Mouse (Mus musculus) liver, embryonic 11.5 days (tissue): ENCODE measurements at regions not wholly inside any gene's neighbourhood (a gene's known extent, or its start where the extent isn't known, plus 50 kb on each side); places are given as distances from the start of the nearest gene placed in this dataset.

Source experiments
- ATAC-seq: fragments of 200-750 bp; cut with Nextera tagmentation; replicated peaks from 2 replicates; pipeline ENCODE4 v1.8.0; 2017; ENCODE audit warnings: moderate number of reproducible peaks, mild to moderate bottlenecking, moderate TSS enrichment, moderate library complexity; ENCODE audit not compliant: low FRiP score
- DNase-seq: peaks from one replicate; pipeline ENCODE4 v3.0.0-alpha.2; 2017; ENCODE audit warnings: low spot score
- H3K27ac ChIP-seq: fragments of 300-500 bp; sonication (generic); 2 replicates; pipeline ENCODE4 v1.5.1; 2014; ENCODE audit warnings: mild to moderate bottlenecking, low read depth, low read length, control low read depth
- H3K27me3 ChIP-seq: fragments of 300-500 bp; sonication (generic); replicated peaks from 2 replicates; pipeline ENCODE4 v1.6.1; 2014; ENCODE audit warnings: low read length, mixed read lengths; ENCODE audit not compliant: control insufficient read depth, insufficient read depth
- H3K36me3 ChIP-seq: fragments of 300-500 bp; sonication (generic); 2 replicates; pipeline ENCODE4 v1.6.1; 2014; ENCODE audit warnings: mild to moderate bottlenecking, low read length, moderate library complexity, mixed read lengths; ENCODE audit not compliant: control insufficient read depth, insufficient read depth
- H3K4me1 ChIP-seq: fragments of 300-500 bp; sonication (generic); replicated peaks from 2 replicates; pipeline ENCODE4 v1.6.1; 2014; ENCODE audit warnings: low read length, mixed read lengths; ENCODE audit not compliant: control insufficient read depth, insufficient read depth
- H3K4me2 ChIP-seq: fragments of 300-500 bp; sonication (generic); 2 replicates; pipeline ENCODE4 v1.6.1; 2014; ENCODE audit warnings: mild to moderate bottlenecking, control low read depth, moderate library complexity
- H3K4me3 ChIP-seq: fragments of 300-500 bp; sonication (generic); 2 replicates; pipeline ENCODE4 v1.5.1; 2014; ENCODE audit warnings: low read depth, low read length, control low read depth
- H3K9ac ChIP-seq: fragments of 300-500 bp; sonication (generic); 2 replicates; pipeline ENCODE4 v1.6.1; 2014; ENCODE audit warnings: low read depth, low read length, control low read depth
- H3K9me3 ChIP-seq: fragments of 300-500 bp; sonication (generic); 2 replicates; pipeline ENCODE4 v1.6.1; 2016; ENCODE audit warnings: low read length, inconsistent platforms, mixed read lengths; ENCODE audit not compliant: control insufficient read depth
- WGBS: fragments of 180-500 bp; shearing (Covaris S2); extraction: QIAGEN DNeasy Blood & Tissue Kit; methylation state at CpG from one replicate; pipeline ENCODE4 v1.1.7; 2014; 5-methylcytosine and 5-hydroxymethylcytosine counted together

DNA sequence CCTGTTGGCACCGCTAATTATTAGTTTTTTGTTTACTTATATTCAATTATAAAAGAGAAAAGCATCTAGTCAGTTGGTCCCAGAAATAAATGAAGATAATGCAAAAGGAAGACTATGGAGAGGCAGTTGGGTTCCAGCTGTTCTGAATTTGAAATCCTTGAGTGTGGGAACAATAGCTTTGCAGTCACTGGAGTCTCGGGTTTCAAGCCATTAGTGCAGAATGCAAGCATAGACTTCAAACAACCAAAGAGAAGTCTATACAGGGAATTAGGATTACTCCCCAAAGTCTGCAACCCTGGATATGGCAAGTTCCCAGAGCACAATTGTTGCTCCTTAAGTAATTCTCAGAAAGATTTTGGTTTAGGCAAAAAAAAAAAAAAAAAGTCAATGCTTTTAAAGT is 67.9 kb upstream of the Igfbp3 start:
- DNase-seq: no peak

DNA sequence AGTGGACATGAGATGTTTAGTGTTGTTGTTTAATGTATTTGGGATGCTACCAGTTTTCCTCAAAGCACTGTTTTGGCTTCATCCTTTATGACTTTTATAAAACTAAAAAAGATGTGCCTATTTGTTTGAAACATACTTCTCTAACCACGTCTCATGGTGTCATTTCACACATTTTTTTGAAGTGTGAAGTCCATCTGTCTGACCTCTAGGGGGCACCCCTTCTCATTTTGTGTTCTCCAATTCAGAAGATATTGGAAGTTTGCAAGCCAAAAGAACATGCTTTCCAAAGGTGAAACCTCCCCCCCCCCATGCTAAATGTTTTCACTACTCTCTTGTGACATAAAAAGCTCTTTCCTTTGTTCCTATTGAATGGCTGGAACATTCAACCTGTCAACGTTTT is 66.2 kb upstream of the Igfbp3 start:
- H3K4me1 ChIP-seq: no peaks in the 10 kb centered on the region
- H3K9me3 ChIP-seq: no peaks in the 10 kb centered on the region
- no peak overlapping the region for H3K4me2 ChIP-seq
- H3K4me3 ChIP-seq: no peak overlapping the region
- no peak for ATAC-seq
- H3K27me3 ChIP-seq: no peaks in the 10 kb centered on the region
- no peak overlapping the region for H3K9ac ChIP-seq
- no peaks in the 10 kb centered on the region for H3K36me3 ChIP-seq
- no peak for DNase-seq
- WGBS: 69% methylated on average over 2 of the region's 2 CpGs
- no peak overlapping the region for H3K27ac ChIP-seq

More for the DNA sequence above, 67.9 kb upstream of the Igfbp3 start:
- Histone ChIP-seq H3K9ac (no peak overlapping the region), H3K4me2 (no peak overlapping the region), H3K9me3 (no peaks in the 10 kb centered on the region), H3K27me3 (no peaks in the 10 kb centered on the region), H3K4me3 (no peak overlapping the region), H3K4me1 (no peaks in the 10 kb centered on the region), H3K27ac (no peak overlapping the region), H3K36me3 (no peaks in the 10 kb centered on the region)
- WGBS: 53% methylated on average over 2 of the region's 2 CpGs
- no peak for ATAC-seq

DNA sequence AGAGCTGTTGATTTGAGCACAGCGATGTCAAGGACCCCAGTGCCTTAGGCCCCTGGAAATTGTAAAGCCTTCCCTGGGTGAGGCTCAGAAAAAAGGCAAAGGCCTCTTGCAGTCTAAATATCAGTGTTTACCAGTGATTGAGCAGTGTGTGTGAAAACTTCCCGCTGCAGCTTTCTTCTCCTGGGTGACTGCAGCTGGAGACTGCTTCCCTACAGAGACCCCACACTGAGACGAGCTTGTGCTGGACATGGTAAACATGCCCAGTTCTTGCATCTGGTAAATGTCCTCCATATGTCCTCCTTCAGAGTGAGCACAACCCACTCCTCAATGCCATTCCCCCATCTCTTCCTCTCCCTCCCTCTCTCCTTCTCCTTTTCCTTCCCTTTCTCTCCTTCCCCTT is 58.8 kb upstream of the Igfbp3 start:
- DNase-seq: no peak
- H3K27ac ChIP-seq: no peak overlapping the region
- no peaks in the 10 kb centered on the region for H3K27me3 ChIP-seq
- WGBS: 41% methylated on average over 3 of the region's 3 CpGs
- H3K4me2 ChIP-seq: no peak overlapping the region
- ATAC-seq: no peak
- no peaks in the 10 kb centered on the region for H3K36me3 ChIP-seq
- peaks cover 3% of the 10 kb centered on the region for H3K4me1 ChIP-seq
- H3K9me3 ChIP-seq: no peaks in the 10 kb centered on the region
- no peak overlapping the region for H3K9ac ChIP-seq
- H3K4me3 ChIP-seq: no peak overlapping the region

DNA sequence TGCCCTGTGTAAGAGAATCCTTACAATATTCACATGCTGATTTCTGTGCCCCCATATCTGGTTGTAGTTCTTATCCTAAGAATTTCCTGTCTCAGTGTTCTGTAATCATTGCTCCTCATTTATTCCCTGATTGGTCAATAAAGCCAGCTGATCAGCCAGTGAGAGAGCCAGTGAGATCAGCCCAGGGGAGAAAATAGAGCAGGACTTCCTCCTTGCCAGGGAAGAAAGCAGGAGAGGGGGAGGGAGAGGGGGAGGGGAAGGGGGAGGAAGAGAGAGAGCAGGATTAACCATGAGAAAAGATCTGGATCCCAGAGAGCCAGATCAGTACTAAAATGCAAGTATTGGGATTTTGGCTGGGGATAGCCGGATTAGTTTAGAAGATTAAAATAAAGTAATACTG is 57.2 kb upstream of the Igfbp3 start:
- WGBS: 90% methylated on average over 1 of the region's 1 CpGs
- H3K4me2 ChIP-seq: no peak overlapping the region
- H3K27me3 ChIP-seq: no peaks in the 10 kb centered on the region
- no peak overlapping the region for H3K9ac ChIP-seq
- no peak for DNase-seq
- no peaks in the 10 kb centered on the region for H3K36me3 ChIP-seq
- no peak for ATAC-seq
- no peak overlapping the region for H3K27ac ChIP-seq
- no peak overlapping the region for H3K4me3 ChIP-seq
- no peaks in the 10 kb centered on the region for H3K9me3 ChIP-seq
- H3K4me1 ChIP-seq: peaks cover 3% of the 10 kb centered on the region

DNA sequence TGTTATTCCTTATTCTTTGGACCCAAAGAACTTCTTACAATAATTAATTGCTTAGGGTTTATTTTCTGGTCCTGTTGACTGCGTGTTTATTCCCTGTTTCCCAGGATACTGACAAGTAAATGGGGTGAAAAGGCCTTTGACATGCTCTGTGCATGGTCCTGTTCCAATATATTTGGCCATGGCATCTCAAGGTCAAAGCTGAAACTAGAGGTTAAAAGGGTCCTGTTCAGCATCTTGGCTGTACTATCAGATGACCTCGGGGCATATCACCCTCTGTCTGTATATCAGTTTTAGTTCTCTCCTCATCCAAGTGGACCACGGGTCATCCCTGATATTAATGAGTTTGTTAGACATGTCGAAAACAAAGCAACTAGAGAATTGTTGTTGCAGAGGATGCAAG is 50.2 kb upstream of the Igfbp3 start:
- 71% methylated on average over 4 of the region's 4 CpGs for whole genome bisulfite sequencing
- H3K27ac ChIP-seq: no peak overlapping the region
- no peaks in the 10 kb centered on the region for H3K4me1 ChIP-seq
- H3K4me2 ChIP-seq: no peak overlapping the region
- H3K36me3 ChIP-seq: no peaks in the 10 kb centered on the region
- H3K9ac ChIP-seq: no peak overlapping the region
- no peaks in the 10 kb centered on the region for H3K27me3 ChIP-seq
- DNase-seq: no peak
- H3K9me3 ChIP-seq: no peaks in the 10 kb centered on the region
- no peak overlapping the region for H3K4me3 ChIP-seq
- no peak for ATAC-seq
